Mouse (Mus musculus) adrenal gland, postnatal 36 days (tissue): ENCODE data around the gene Pfn1. TPM values are rescaled to one million over a fixed set of nuclear protein-coding genes. Genes with fewer than 3 reads are reported as not detected.
A peak's percentile ranks its signal among the peaks of the same experiment; 100 is the strongest.

ENCODE experiments used
- DNase-seq, 2 experiments: peaks; one replicate each; pipeline ENCODE4 v3.0.0; 2021; ENCODE audit warnings: mixed read lengths in 1 of 2
- long read RNA-seq, 2 experiments: library from polyadenylated mRNA; stranded (forward); transcript quantifications; one replicate each; pipeline ENCODE4 v2.0.0; 2021; ENCODE audit warnings: borderline sequencing depth in 2 of 2
- total RNA-seq, 2 experiments: library from RNA; stranded (reverse); gene quantifications; 2 replicates each; pipeline ENCODE4 v1.2.3; 2021

The Pfn1 gene
- 100 to 1,000 TPM; 853 to 925 TPM for total RNA-seq
- long read RNA-seq, experiment 1, transcript Pfn1-201 (3 exons, 861 nt) = major isoform, 609 of 643 reads
- long read RNA-seq, experiment 1, partial matches to known transcripts = 27 of 643 reads
- long read RNA-seq, experiment 1, other reads (novel, unspliced or antisense) = 5 of 643 reads
- long read RNA-seq, experiment 2, transcript Pfn1-201 (3 exons, 861 nt) = major isoform, 332 of 347 reads
- long read RNA-seq, experiment 2, partial matches to known transcripts = 10 of 347 reads
- long read RNA-seq, experiment 2, other reads (novel, unspliced or antisense) = 5 of 347 reads

- peak; percentile 83 to 88 for DNase-seq
These were observed at the start of gene Pfn1 for GRCm38 (mm10) chr11:70654198-70654922. Gene Pfn1 (minus strand): TSS chr11:70654644.

- DNase-seq = peak in 1 of 2 experiments; percentile 63
These were observed 48.3 kb upstream of the Pfn1 start for GRCm38 (mm10) chr11:70702781-70703180.

- no peak for DNase-seq
These were observed 47.7 kb upstream of the Pfn1 start for GRCm38 (mm10) chr11:70701984-70702733.

GRCm38 (mm10) chr11:70701221-70701955 lies 46.9 kb upstream of the Pfn1 start:
- DNase-seq = no peak

- DNase-seq = peak; percentile 76 to 87
These were observed 46.2 kb upstream of the Pfn1 start for GRCm38 (mm10) chr11:70700613-70701012.

- DNase-seq = peak; percentile 96 to 98
These were observed 45.5 kb upstream of the Pfn1 start, which contains the start of the genes Inca1 and Kif1c for GRCm38 (mm10) chr11:70699722-70700556. Gene Inca1 (minus strand): TSS chr11:70700155. Gene Kif1c (plus strand): TSS chr11:70700548.

GRCm38 (mm10) chr11:70699051-70699450 lies 44.6 kb upstream of the Pfn1 start:
- no peak for DNase-seq

- DNase-seq = no peak
These were observed 42.9 kb upstream of the Pfn1 start for GRCm38 (mm10) chr11:70697376-70697775.

- DNase-seq = no peak
These were observed 39.1 kb upstream of the Pfn1 start for GRCm38 (mm10) chr11:70693504-70693903.

- DNase-seq = no peak
These were observed 35.1 kb upstream of the Pfn1 start for GRCm38 (mm10) chr11:70689578-70689977.

GRCm38 (mm10) chr11:70688372-70688771 lies 33.9 kb upstream of the Pfn1 start:
- no peak for DNase-seq

- DNase-seq = peak; percentile 91 to 95
These were observed 33.3 kb upstream of the Pfn1 start, which contains the start of gene Camta2 for GRCm38 (mm10) chr11:70687601-70688199. Gene Camta2 (minus strand): TSS chr11:70688105.

GRCm38 (mm10) chr11:70686901-70687566 lies 32.6 kb upstream of the Pfn1 start:
- DNase-seq = peak; percentile 50 to 57

- no peak for DNase-seq
These were observed 29.2 kb upstream of the Pfn1 start for GRCm38 (mm10) chr11:70683640-70684039.

- no peak for DNase-seq
These were observed 27.6 kb upstream of the Pfn1 start for GRCm38 (mm10) chr11:70681897-70682581.

GRCm38 (mm10) chr11:70681170-70681569 lies 26.7 kb upstream of the Pfn1 start:
- no peak for DNase-seq

- no peak for DNase-seq
These were observed 25.4 kb upstream of the Pfn1 start for GRCm38 (mm10) chr11:70679894-70680293.

GRCm38 (mm10) chr11:70679361-70679760 lies 24.9 kb upstream of the Pfn1 start:
- no peak for DNase-seq

GRCm38 (mm10) chr11:70678576-70678975 lies 24.1 kb upstream of the Pfn1 start:
- DNase-seq = no peak
